Mouse (Mus musculus) common myeloid progenitor, adult 5-6 weeks (primary cell): ENCODE results near the gene Lcp1. TPM values are rescaled to one million over a fixed set of nuclear protein-coding genes. Genes with fewer than 3 reads are reported as not detected.
A peak's percentile ranks its signal among the peaks of the same experiment; 100 is the strongest.
"Not testable (repeated sequence)": the region's sequence is repeated elsewhere in the genome, so short reads cannot be mapped to it uniquely, and the experiment has no call there.

Experiments used
- ATAC-seq: replicated peaks from 2 replicates; pipeline ENCODE4 v1.8.0; 2016; ENCODE audit warnings: low read depth, mild to moderate bottlenecking, moderate TSS enrichment, inconsistent platforms; ENCODE audit not compliant: poor library complexity, severe bottlenecking
- total RNA-seq: library from RNA; stranded (forward); fragments of 200-1000, 187-1606 nt; gene quantifications from 2 replicates; pipeline ENCODE4 v1.2.3, GENCODE M21; 2017

The Lcp1 gene
- total RNA-seq: 244 and 283 TPM in 2 replicates

DNA sequence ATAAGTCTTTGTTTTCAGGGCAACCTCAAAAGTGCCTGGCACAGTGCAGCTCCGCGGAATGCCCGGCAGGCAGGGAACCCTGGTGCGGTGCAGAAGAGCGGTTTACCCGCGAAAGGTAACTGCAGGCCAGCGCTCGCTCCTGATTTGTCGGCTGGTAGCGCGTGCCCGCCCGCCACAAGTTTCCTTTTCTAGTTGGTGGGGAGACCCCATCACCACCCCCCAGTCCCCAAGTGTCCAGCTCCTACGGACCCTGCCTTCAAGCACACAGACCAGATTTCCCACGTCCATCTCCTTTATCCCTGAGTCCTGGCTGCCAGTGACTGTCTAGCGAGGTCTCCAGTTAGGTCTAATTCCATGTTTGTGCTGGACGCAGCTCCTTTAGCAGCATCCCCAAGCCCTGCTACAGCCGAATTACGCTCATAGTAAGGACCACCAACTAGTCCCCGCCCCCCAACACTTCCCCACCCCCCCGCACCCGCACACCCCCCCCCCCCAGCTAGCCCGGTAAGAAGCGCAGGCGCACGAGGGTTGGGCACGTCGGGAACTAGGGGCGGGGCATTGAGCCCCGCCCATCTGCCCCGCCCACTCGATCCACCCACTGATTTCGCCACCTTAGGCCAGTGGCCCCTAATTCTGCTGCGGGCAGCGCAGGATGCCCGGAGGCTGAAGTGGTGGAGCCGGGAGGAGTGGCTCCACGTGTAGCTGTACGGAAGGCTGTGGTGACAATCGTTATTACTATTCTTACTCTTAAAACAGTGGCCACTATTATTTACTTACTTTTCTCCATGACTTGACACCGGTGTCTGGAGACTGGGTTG is at the start of gene Lcp1, which contains the start of gene Lrrc63:
Gene Lcp1, plus strand, starts transcription at position 601 of the 818 bp plus-strand sequence.
Gene Lrrc63, minus strand, starts transcription at position 381 of the 818 bp plus-strand sequence.
- ATAC-seq: peak; percentile 91

GRCm38 (mm10) chr14:75102956-75103355 is 27.9 kb upstream of the Lcp1 start:
- ATAC-seq: no peak

- no peak for ATAC-seq
Measured at GRCm38 (mm10) chr14:75121658-75122057, 9.2 kb upstream of the Lcp1 start.

- no peak for ATAC-seq
Measured at GRCm38 (mm10) chr14:75131324-75131935, 529 bp downstream of the Lcp1 start.

DNA sequence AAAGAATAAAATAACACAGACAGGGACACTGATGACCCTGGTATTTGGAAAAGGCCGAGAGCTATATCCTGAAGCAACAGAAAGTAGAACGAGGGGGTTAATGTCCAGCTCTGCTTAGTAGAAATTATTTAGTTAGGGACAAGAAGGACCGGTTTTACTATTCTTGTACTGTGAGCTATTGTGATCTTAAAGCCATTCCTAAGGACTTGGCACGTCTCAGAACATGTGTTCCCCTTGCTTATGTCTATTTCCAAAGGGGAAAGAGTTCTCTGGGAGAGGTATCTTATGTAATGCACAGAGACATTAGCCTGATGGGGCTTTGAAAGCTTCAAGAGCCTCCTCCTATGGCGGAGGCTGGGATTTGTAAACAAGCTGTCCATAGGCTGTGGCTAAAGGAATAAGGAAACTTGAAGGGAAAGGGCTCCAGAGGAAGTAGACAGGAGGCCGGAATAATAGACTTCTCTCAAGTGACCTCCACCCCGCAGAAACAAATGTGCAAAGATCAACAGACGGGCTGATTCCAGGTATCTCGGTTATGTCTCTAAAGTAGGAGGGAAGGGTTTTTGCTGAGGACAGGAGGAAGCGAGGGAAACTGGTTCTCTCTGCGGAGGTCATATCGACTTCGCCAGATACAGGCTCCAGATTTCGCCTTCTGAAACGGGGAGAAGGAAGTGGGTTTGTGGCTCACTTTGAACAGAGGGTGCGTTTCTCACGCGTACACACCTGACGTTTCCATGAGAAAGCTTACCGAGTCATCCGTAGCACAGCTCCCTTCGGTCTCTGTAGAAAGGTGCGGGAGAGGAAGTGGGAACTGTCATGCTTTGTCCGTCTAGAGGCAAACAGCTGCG is 5.4 kb downstream of the Lcp1 start:
- ATAC-seq: peak; percentile 51

DNA sequence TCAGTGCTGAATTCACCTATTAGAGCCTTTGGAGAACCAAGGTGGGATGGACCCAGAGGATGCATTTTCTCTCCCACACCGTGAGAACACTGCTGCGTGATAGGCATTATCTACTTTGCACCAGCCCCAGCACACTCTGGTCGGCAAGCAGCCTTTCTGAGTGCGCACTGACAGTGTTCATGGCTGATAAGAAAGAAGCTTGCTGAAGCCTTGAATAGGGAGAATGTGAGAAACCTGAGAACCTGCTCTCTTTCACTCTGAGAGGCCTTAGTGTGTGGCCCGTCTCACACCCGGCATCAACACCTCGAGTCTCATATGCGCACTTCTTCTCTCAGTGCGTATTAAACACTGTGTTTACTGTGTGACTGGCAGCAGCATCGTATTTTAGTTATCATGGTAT is 7.6 kb downstream of the Lcp1 start:
- ATAC-seq: peak; percentile 85

GRCm38 (mm10) chr14:75139225-75139624 is 8.3 kb downstream of the Lcp1 start:
- ATAC-seq: no peak

DNA sequence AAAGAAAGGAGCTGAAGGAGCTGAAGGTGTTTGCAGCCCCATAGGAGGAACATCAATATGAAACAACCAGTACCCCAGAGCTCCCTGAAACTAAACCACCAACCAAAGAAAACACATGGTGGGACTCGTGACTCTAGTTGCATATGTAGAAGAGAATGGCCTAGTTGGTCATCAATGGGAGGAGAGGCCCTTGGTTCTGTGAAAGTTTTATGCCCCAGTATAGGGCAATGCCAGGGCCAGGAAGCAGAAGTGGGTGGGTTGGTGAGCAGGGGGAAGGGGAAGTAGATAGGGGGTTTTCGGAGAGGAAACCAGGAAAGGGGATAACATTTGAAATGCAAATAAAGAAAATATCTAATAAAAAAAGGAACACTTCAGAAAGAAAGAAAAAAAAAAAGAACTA is 16.8 kb downstream of the Lcp1 start:
- not testable (repeated sequence) for ATAC-seq

DNA sequence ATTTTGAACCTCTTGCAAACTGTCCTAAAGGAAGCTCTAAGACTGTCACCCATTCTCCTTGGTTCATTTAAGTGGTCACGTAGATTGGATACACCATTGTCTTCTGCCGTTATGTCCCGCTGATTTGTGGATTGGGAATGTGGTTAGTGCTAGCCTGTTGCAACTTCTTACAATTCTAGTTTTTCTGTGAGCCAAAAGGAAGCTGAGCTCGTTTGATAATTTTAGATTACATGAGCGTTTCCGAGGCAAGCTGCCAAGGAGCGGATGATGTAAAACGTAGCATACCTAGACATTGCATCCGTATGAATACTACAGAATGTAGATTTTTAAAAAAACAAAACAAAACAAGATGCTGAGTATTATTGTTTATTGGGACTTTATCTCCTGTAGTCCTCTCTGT is 17.3 kb downstream of the Lcp1 start:
- peak; percentile 80 for ATAC-seq

GRCm38 (mm10) chr14:75150653-75151052 is 19.8 kb downstream of the Lcp1 start:
- ATAC-seq: no peak

- ATAC-seq: no peak
Measured at GRCm38 (mm10) chr14:75151146-75151545, 20.2 kb downstream of the Lcp1 start.

- ATAC-seq: no peak
Measured at GRCm38 (mm10) chr14:75154481-75154880, 23.6 kb downstream of the Lcp1 start.

DNA sequence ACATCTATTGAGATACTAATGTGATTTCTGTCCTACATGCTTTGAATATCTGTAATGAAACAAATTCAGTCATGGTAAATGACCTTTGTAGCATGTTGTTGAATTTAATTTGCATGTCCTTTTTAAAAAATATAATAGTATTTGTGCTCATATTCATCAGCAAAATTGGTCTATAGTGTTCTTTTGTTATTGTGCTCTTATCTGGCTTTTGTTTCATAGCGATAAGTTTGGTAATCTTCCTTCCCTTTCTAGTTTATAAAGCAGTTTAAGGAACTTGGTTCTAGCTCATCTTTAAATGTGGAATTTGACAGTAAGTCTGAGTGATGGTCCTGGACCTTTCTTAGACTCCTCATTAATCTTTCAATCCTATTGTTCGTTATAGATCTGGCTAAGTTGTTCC is 28.5 kb downstream of the Lcp1 start:
- no peak for ATAC-seq

DNA sequence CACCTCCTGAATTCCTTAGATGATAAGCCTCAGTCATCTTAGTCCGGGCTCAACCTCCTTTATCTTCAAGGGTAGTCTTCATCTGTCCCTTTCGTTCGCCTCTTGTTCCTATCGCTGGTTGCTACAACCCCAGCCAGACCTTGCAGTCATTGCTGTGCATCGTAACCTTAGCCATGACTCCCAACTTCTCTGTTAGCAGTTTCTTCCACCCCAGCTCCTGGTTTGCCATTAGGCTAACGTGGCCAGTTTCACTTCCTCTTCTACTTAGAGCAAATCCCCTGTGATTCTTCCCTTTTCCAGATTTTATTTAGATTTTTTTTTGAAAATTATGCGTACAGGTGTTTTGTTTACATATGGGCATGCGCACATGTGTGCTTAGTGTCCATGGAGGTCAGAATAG is 33.0 kb downstream of the Lcp1 start:
- ATAC-seq: peak; percentile 62

- ATAC-seq: no peak
Measured at GRCm38 (mm10) chr14:75164345-75164744, 33.4 kb downstream of the Lcp1 start.

GRCm38 (mm10) chr14:75165574-75166131 is 34.8 kb downstream of the Lcp1 start:
- no peak for ATAC-seq

- peak; percentile 75 for ATAC-seq
Measured at GRCm38 (mm10) chr14:75168501-75168900, 37.6 kb downstream of the Lcp1 start.

DNA sequence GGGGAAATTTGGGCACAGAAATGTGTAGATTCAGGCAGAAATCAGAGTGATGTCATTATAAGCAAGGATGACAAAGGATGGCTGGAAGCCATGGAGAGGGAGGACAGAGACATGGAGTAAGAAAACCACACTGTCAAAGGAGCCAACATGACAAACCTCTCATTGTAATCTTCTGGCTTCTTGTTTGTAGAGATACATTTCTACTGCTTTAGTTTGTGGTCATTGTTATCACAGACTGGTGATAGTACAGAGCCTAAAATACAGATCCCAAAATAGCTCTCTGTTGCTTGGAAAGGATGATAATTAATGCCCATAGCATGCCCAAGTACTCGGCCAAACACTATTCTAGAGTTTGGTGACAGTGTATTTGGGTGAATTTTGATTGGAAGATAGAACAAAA is 39.6 kb downstream of the Lcp1 start:
- ATAC-seq: 0 out of 2 replicates have a peak, but pooled peaks have one; percentile 17

DNA sequence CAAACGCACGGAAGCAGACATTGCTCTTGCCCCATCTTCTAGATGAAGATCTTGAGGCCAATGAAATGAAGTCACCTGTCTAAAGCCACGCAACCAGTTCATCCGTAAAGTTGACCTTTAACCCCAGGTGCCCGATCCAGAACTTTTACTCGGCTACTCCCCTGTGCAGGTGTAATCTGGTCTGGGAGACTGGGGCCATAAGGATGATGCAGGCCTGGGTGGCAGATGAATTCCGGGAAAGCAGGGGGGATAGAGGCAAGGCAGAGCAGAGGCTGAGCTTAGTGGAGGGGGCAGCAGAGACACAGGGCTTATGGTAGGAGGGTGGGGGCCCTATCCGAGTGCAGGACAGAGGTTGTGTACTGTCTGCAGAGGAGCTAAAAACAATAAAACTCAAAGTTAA is 43.4 kb downstream of the Lcp1 start:
- no peak for ATAC-seq
